Mouse (Mus musculus) G1E (cell line): ENCODE results near the gene Cited4. TPM values are rescaled to one million over a fixed set of nuclear protein-coding genes. Genes with fewer than 3 reads are reported as not detected.
A peak's percentile ranks its signal among the peaks of the same experiment; 100 is the strongest.

Experiments used
- ATAC-seq: 2 replicates; pipeline ENCODE4 v1.8.0; 2016; ENCODE audit warnings: mild to moderate bottlenecking; ENCODE audit not compliant: insufficient number of reproducible peaks, poor library complexity, low FRiP score, severe bottlenecking; ENCODE audit errors: extremely low read depth
- DNase-seq: peaks from one replicate; pipeline ENCODE4 v3.0.0; 2012; ENCODE audit warnings: low spot score
- H3K27me3 ChIP-seq: 2 replicates; pipeline ENCODE4 v1.6.1; 2012; ENCODE audit warnings: mild to moderate bottlenecking, low read length, inconsistent platforms; ENCODE audit not compliant: insufficient read depth
- H3K36me3 ChIP-seq: replicated peaks from 2 replicates; pipeline ENCODE3; 2012; ENCODE audit warnings: mild to moderate bottlenecking, inconsistent platforms
- H3K4me1 ChIP-seq: 2 replicates; pipeline ENCODE4 v1.6.1; 2012; ENCODE audit warnings: low read depth, low read length, inconsistent platforms, mixed read lengths; ENCODE audit not compliant: insufficient read depth
- H3K4me3 ChIP-seq: 2 replicates; pipeline ENCODE4 v1.5.1; 2012; ENCODE audit warnings: low read depth, mild to moderate bottlenecking, inconsistent platforms, low read length, moderate library complexity, mixed read lengths
- H3K9me3 ChIP-seq: replicated peaks from 2 replicates; pipeline ENCODE4 v1.6.1; 2012; ENCODE audit warnings: inconsistent platforms
- CTCF ChIP-seq: IDR thresholded peaks from 2 replicates; pipeline ENCODE4 v1.5.1; 2012; ENCODE audit warnings: low read depth, low read length, inconsistent platforms, mixed read lengths
- GATA1 ChIP-seq: IDR thresholded peaks from 2 replicates; pipeline ENCODE4 v1.6.1; 2012; ENCODE audit warnings: borderline replicate concordance, low read length, inconsistent platforms, mixed read lengths
- GATA2 ChIP-seq: IDR thresholded peaks from 2 replicates; pipeline ENCODE4 v1.6.1; 2012; ENCODE audit warnings: low read depth, low read length, inconsistent platforms, borderline replicate concordance
- POLR2AphosphoS5 ChIP-seq: IDR thresholded peaks from 2 replicates; pipeline ENCODE4 v1.6.1; 2012; ENCODE audit warnings: low read depth, low read length, inconsistent platforms; ENCODE audit not compliant: insufficient replicate concordance
- TAL1 ChIP-seq: conservative IDR thresholded peaks from 2 replicates; pipeline ENCODE4 v1.6.1; 2012; ENCODE audit warnings: low read depth, low read length, inconsistent platforms, mixed read lengths
- polyA plus RNA-seq: library from polyadenylated mRNA; stranded (reverse); fragments of >175 nt; gene quantifications from 2 replicates; pipeline ENCODE4 v1.2.3, GENCODE M21; 2012
- total RNA-seq, 2 experiments: library from RNA; stranded (forward) in 1 of 2; stranded (reverse) in 1 of 2; fragments of 200-1000 nt in 1 of 2; fragments of >200 nt in 1 of 2; fragmentation: Nextera tagmentation in 1 of 2; gene quantifications; 2 replicates each; pipeline ENCODE4 v1.2.3; 2014 to 2017

The Cited4 gene
- total RNA-seq (2014; fragmentation: Nextera tagmentation) (65.4 and 67.9 TPM in 2 replicates), total RNA-seq (2017) (82.3 and 128 TPM in 2 replicates), polyA plus RNA-seq (625 and 793 TPM in 2 replicates)

DNA sequence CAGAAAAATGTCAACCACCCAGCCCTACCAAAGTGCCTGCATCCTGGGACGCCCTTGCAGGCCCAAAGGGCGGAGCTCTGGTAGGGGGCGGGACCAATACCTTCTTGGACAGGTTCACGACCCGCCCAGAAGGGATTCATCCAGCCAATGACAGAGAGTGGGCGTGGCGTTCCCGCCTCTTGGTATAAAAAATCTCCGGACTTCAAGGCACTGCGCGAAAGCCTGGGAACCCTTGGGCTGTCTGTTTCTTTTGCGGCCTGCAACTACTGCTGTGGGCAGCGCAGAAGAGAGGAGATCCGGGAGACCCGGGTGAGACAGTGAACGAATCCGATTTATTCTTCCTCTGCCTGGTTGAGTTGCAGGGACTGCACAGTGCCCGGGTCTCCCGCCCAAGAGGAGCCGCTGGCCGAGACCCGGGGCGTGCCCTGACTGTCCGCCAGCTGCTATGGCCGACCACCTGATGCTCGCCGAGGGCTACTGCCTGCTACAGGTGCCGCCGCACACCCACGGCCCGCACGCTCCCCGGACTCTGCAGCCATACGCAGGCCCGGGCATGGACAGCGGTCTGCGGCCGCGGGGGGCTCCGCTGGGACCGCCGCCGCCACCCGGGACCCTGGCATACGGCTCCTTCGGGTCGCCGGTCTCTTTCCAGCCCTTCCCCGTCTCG is at the start of gene Cited4:
Cited4 (plus strand) TSS at position 215 of the 667 bp plus-strand sequence.
- ATAC-seq (peak; percentile 84), DNase-seq (peak; percentile 80)
- Histone ChIP-seq H3K27me3 (no peaks in the 10 kb centered on the region), H3K9me3 (no peaks in the 10 kb centered on the region), H3K4me3 (peak within 1 kb of the TSS; percentile 95), H3K4me1 (peaks cover 69% of the 10 kb centered on the region), H3K36me3 (peaks cover 12% of the 10 kb centered on the region)
- TF ChIP-seq CTCF: no peak
- no peak for TF ChIP-seq GATA2
- no peak for TF ChIP-seq POLR2AphosphoS5
- no peak for TF ChIP-seq GATA1
- TF ChIP-seq TAL1: no peak

DNA sequence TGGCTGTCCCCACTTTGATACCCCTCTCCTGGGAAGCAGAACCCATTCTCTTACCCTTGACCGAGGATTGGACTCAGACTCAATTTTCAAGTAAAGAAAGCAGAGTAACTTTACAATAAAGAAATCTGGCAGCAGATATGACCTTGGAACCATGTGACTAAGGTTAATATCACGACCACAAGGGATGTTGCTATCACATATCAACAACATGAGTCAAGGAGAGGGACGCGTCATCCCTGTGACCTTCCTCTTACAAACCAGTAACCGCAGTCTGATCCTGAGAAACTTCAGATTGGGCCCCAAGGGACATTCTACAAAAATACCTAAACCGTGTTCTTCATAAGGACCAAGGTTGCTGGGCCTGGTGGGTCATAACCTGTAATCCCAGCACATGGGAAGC is 38.6 kb upstream of the Cited4 start:
- no peak for ATAC-seq
- no peak for DNase-seq
- H3K4me1 ChIP-seq: peaks cover 66% of the 10 kb centered on the region
- H3K4me3 ChIP-seq: no peak overlapping the region
- no peaks in the 10 kb centered on the region for H3K27me3 ChIP-seq
- no peaks in the 10 kb centered on the region for H3K36me3 ChIP-seq
- no peak for TF ChIP-seq TAL1
- no peak for TF ChIP-seq CTCF
- no peak for TF ChIP-seq GATA2
- TF ChIP-seq GATA1: no peak
- no peak for TF ChIP-seq POLR2AphosphoS5
- H3K9me3 ChIP-seq: no peaks in the 10 kb centered on the region

DNA sequence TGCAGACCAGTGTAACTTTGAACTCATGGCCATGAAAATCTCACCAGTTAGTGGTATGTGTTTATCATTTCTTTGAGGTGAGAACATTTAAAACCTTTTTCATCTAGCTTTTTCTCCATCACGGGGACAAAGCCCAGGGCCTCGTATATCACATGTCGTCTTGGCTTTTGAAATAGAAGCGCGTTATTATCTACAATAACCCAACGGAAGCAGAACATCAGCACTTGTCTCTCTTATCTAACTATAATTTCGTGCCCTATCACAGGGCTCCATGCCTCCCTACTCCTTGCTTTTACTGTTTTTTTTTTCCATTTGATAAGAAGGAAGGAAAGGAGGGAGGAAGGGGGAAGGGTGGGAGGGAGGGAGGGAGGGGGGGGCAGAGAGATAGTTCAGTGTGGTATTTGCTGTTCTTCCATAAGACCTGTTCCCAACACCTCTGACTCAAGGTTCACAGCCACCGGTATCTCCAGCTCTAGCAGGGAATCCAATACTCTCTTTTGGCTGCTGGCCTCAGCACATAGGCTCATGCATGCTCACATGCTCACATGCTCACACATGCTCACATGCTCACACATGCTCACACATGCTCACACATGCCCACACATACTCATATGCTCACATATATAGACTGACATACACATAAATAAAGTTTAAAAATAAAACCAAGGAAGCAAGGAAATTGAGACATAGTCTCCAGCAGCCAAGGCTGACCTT is 36.0 kb upstream of the Cited4 start:
- H3K4me1 ChIP-seq: peaks cover 75% of the 10 kb centered on the region
- TF ChIP-seq TAL1 (no peak; the same call in 1 of the 2 replicates), CTCF (no peak), POLR2AphosphoS5 (no peak), GATA2 (no peak), GATA1 (no peak)
- DNase-seq (no peak), ATAC-seq (peak; percentile 77)
- no peaks in the 10 kb centered on the region for H3K36me3 ChIP-seq
- H3K27me3 ChIP-seq: no peaks in the 10 kb centered on the region
- H3K9me3 ChIP-seq: no peaks in the 10 kb centered on the region
- H3K4me3 ChIP-seq: peak overlapping the region; percentile 51; the same call in 1 of the 2 replicates

DNA sequence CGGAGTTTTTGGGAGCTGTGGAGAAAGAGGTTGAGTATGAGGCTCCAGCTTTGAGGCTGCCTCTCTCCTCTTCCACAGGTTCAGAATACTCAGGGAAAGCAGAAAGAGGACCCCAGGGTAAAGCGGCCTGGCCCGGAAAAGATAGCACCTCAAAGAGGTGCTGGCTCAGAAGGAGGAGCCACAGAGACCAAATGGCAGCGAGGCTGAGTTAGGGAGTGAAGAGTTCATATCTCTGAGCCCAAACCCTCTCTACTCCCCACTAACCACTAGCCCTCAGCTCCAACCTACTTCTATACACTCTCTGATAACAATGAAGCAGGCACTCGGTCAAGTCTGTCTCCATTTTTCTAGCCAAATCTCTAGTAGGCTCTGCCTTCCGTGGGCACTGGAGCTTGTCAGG is 34.5 kb upstream of the Cited4 start:
- ATAC-seq: peak; percentile 56
- Histone ChIP-seq H3K4me1 (peaks cover 65% of the 10 kb centered on the region), H3K27me3 (no peaks in the 10 kb centered on the region), H3K36me3 (no peaks in the 10 kb centered on the region), H3K9me3 (no peaks in the 10 kb centered on the region), H3K4me3 (no peak overlapping the region; the same call in 1 of the 2 replicates)
- DNase-seq: no peak
- TF ChIP-seq GATA1: no peak

DNA sequence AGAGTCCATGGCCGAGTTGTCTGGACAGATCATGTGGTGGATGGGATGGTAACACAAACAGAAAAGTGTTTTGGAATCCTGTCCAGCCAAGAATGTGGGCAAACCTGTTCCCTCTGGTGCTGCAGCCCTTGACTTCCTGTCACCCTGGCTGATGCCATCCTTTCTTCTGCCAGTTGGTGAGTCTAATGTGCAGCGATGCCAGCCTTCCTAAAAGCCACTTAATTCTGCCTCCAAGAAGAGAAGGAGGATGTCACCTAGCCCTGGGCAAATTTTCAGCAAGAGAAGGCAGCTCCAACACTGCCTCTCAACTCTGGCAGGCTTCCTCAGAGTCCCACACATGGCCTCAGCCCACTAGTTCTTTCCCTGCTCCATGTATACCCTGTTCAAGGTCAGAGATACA is 31.0 kb upstream of the Cited4 start:
- H3K4me1 ChIP-seq: peaks cover 35% of the 10 kb centered on the region
- ATAC-seq (no peak), DNase-seq (no peak)
- no peaks in the 10 kb centered on the region for H3K36me3 ChIP-seq
- H3K9me3 ChIP-seq: no peaks in the 10 kb centered on the region
- no peak overlapping the region for H3K4me3 ChIP-seq
- no peak for TF ChIP-seq CTCF
- TF ChIP-seq TAL1: no peak
- no peak for TF ChIP-seq POLR2AphosphoS5
- no peak for TF ChIP-seq GATA1
- no peak for TF ChIP-seq GATA2
- H3K27me3 ChIP-seq: no peaks in the 10 kb centered on the region

DNA sequence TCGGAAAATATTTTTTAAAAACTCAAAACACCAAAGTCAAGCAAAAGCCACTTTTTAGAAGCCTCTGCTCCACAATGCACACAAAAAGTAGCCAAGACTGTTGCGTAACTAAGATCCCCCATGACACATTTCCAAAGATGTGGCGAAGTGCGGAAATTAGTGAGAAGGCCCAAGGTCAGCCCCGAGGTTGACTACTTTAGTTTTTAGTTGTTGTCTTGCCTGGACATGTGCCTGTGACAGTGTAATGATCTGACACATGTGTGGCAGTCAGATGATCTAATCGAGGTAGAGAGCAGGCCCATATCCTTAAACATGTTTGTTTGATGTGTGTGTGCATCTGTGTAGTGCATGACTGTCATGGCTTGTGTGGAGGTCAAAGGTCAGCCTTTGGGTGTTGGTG is 24.4 kb upstream of the Cited4 start:
- no peak overlapping the region for H3K4me3 ChIP-seq
- DNase-seq (no peak), ATAC-seq (no peak)
- no peaks in the 10 kb centered on the region for H3K27me3 ChIP-seq
- TF ChIP-seq POLR2AphosphoS5: no peak
- no peak for TF ChIP-seq CTCF
- TF ChIP-seq TAL1: no peak
- TF ChIP-seq GATA2: no peak
- no peak for TF ChIP-seq GATA1
- no peaks in the 10 kb centered on the region for H3K36me3 ChIP-seq
- H3K9me3 ChIP-seq: no peaks in the 10 kb centered on the region
- H3K4me1 ChIP-seq: peaks cover 9% of the 10 kb centered on the region
